Mouse (Mus musculus): ENCODE data around the gene Meiob.
A peak's percentile ranks its signal among the peaks of the same experiment; 100 is the strongest.

The Meiob gene

DNA sequence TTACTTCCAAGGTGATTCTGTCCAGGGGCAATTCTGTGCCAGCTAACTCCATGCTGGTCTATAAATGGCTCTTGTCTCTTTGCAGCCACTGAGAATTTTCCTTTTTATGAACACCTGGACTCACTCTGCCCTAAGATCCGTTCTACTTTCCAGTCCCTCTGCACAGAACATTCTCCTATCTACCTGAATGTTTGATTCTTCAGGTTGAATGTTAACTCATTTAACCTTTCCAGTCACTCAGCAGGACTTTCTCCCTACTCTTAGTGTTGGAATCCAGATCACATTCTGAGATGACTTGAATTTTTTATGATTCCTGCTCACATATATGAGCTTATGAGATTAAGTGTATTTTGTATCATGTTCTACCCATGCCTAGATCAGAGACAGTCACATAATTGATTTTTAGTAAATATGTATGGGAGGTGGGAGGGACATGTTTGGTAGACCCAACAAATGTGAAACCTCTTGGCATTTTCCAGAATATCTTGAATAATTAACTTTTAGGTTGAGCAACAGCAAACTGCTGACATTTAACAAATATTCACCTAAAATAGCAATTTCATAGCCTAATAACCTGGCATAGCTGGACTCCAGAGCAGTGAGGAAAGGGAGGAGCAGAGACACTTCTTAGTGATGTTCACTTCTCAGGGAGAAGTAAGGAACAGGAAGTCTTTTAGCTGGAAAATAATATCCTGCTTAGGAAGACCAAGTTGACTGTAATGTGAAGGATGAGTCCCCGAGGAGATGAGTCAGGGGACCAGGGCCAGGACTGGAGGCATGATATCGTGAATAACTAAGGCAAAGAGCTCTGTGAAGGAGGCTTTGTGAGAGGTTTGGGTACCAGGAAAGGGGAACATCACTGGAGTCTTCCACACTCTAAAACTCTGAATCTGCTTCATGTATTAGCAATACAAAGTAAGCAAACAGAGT, 17.5 kb downstream of the Meiob start:
- DNase-seq (ENCODE audit: low read depth) = no peak

DNA sequence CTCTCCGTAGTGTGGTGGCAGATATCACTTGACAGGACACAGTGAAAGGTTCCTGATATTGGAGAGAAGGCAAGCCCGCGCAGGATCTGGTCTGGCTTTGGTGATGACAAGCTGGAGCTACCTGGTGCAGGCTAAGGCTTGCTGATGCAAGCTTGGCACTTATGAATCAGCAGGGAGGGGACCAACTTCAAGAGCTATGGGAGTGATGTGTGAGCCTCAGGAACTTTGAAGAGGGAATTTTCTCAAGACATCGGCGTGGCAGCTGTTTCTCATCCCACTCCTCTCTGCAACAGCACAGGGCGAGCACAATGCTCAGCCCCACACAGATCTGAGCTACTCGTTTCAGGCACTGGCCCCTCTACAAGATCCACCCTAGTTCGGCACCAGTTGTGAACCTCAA, 35.8 kb downstream of the Meiob start, which contains the start of gene Hagh:
Gene Hagh (plus strand): TSS at position 302 of the 400 bp plus-strand sequence.
- DNase-seq (ENCODE audit: low read depth) = no peak

DNA sequence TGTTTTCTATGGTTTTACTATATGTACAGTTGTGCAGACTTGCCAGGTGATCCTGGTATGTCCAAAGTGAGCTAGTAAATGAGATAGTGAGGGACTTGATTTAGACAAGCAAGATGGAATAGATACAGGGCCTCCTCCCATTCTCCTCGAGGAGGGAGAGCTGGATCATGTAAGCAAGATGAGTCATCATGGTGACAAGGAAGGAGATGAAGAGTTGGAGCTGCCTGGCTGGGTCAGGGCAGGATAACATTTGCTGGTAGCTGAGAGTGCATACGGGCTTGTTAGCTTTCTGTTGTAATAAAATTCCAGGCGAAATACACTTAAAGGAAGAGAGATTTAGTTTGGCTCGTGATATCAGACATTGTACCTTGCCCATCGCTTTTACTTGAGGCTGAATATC, 36.3 kb downstream of the Meiob start:
- DNase-seq (ENCODE audit: low read depth) = no peak

DNA sequence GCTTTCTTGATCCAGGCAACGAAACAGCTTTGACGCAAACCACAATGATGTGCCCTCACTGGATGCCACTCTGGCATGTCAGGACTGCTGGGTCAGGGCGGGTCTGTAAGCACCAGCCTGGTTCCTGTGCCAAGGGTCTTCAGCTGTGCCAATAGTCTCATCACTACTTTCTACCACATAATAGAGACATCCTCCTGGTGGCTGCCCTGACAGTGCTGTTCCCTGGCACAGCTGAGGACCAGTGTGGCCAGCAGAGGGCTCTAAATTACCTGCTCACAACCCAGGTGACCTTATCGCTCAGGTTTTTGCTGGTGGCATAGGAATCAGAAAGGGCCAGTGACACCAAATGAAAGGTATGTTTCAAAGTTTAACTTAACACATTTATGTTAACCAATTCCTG, 37.0 kb downstream of the Meiob start:
- DNase-seq (ENCODE audit: low read depth) = no peak

DNA sequence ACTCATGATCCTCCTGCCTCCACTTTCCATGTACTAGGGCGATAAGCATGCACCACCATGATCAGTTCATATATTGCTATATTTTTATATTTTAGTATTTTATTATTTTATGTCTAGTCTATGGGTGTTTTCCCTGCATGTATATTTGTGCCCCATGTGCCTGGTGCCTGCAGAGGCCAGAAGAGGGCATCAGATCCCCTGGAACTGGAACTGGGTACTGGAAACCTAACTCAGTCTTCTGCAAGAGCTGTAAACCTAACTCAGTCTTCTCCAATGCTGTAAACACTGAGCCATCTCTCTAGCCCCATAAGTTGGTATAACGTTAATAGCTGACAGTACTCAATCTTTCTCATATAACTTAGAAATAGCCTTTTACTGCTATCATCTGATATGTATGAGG, 38.5 kb downstream of the Meiob start:
- DNase-seq (ENCODE audit: low read depth) = no peak

DNA sequence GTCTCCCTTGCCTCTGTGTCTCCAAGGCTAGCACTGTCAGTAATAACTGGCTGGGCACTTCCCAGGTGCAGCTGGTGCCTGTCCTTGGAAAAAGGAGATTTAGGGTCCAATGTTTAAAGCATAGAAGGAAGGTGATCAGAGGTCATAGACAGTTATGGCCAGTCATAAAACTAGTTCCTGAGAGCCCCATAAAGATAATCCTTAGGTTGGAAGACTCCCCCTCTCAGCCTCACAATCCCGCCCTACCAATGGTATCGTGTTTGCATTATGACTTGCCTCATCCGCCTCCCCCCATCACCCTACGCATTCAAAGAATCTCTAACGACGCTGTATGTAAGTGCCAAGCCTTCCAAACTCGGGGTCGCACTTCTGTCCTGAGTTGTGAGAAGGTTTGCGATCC, 40.4 kb downstream of the Meiob start:
- no peak for DNase-seq (ENCODE audit: low read depth)

DNA sequence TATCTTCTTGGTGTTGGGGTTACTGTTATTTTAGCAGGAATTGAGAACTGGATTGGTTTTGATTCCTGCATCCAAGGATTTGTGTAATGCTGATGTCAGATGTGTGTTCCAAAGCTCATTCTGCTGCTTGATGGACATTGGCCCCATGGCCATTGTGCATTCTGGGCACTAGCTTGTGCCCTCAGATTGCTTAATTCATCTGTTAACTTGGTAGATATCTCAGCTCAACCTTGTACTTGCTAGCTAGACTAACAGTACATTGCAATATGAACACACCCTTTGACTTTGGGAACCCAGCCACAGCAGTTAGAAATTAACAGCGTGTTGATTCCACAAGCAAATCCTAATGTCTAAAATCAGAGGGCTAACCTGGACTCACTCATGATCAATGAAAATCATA, 43.3 kb downstream of the Meiob start:
- no peak for DNase-seq (ENCODE audit: low read depth)

DNA sequence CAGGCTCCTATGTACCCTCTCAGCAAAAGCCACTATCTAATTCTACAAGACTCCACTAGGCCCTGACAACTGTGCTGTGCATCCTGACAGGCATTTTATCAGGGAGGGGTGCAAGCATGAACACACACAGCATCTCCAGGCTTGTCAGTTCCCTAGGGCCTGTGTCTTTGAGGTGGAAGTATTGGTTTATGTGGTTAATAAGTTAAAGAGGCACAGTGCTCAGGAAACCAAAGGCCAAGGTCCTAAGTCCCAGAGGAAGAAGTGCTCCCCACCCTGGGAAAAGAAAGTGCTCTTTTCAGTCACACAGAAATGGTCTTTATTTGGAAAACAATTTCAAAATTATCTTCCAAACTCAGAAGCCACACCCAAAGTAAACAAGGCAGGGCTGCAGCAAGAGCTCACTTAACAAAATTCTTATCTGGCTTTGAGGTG, 44.5 kb downstream of the Meiob start:
- DNase-seq (ENCODE audit: low read depth) = no peak

DNA sequence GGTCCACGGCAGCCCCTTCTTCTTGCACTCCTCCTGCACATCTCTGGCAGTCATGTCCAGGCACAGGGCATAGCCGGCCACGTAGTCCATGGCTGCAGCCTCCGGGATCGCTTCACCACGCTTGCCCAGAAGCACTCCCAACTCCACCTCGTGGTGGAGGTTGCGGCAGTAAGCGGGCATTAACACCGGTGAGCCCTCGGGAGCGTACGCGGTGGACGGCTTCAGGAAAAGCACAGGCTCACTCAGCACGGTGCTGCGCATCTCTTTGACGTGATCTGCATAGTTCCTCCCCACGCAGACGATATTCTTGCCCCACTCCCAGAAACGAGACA, 45.6 kb downstream of the Meiob start:
- no peak for DNase-seq (ENCODE audit: low read depth)

DNA sequence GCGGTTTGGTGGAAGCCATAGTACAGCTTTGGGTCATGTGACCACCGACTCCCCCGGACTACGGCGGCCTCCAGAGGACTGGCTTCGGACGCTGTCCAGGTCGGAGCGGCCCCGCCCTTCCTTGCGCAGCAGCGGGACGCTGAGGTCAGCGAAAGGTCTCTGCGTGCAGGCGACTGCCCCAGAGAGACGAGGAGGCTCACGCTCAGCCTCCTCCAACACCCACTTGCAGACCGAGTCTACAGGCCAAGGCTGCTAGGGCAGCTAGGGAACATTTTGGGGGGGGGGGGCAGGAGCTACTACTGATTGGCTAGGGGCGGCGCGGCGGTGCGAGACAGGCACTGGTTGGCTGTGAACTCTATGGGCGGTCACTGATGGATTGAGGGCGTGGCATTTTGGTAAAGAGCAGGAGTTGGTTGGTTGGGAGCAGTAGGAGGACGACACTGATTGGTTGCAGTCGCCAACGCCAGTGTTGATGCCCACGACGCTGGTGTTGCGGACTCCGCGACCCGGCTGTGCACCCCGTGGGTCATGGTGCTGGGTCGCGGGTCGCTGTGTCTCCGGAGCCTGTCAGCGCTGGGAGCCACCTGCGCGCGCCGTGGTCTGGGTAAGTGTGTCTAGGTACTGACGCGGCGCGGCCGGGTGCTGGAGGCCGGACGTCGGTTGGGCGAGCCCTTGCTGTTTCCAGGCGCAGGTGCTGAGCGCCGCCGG, 46.1 kb downstream of the Meiob start, which contains the start of gene Fahd1:
Gene Fahd1 (minus strand): TSS at position 300 of the 708 bp plus-strand sequence.
- peak; percentile 97 for DNase-seq (ENCODE audit: low read depth)

DNA sequence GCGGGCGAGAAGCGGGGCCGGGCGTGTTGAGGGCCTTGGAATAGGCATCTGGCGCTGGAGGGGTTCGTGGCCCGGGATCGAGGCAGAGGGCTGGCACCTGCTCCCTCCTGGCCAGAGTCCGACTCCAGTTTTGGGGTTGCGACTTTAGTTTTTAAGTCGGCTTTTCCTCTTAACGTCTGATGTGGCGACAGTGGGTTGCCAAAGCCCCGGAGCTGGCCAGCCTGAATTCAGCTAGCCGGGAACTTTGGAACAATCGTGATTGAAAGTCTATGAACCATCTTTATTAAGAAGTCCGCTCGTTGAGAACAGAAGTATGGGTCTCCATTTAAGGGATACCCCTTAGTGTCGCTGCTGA, 46.7 kb downstream of the Meiob start:
- no peak for DNase-seq (ENCODE audit: low read depth)

DNA sequence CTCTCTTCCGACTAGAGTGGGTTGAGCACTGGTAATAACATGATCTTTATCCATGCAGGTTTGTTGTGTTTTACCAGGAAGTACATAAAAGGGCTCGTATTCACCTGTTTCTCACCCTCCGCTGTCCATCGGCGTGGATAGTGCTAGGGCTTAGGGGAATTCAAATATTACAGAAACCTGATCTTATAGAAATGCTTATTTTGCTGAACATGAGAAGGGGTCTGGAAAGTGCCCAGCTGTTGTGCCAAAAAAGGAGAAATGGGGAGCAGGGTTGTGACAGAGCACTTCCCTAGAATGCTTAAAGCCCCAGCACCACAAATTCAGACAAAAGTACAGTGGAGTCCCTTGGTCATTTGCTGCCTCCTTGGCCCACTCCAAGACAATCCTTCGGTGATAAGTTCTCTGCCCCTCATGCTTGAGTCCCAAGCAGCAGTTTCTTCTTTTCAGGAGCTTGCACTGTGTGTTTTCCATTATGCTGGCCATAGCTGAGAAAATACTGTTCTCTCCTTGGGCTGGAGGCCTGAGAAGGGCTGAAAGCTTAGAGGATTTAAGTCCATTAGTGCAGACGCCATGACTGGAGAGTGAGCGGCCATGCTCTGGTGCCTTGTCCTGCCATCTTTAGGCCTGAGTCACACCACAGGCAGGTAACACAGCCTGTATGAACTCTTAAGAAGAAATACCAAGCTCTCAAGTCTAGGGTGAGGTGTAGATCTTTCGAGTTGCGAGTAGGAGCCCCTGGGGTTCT, 47.5 kb downstream of the Meiob start:
- DNase-seq (ENCODE audit: low read depth) = no peak

DNA sequence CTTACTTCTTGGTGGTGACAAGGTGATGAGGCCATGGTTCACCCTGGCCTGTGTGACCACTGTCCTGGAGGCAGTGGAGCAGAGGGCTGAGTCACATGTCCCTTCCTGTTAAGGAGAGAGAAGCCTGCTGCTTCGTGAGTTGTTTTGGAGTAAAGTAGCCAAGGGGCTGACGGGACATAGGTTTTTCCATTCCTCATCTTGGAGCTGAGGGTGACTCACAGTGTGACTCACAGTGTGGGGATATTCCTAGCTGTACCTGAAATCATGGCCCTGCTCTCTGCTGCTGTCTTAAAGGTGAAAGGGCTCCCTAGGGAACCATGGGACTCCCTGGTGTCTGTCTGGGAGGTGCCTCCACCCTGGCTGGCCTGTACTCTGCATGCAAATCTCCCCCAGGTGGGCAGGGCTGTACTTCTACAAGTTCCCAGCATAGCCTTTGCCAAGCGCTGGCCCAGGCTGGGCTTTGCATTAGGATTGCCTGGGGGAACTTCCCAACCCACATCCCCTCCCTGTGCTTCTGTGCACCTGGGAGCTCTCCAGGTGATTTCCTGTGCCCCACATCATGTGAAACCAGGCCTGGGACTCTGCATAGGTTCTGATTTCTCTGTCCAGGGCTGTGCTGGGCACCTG, 51.9 kb downstream of the Meiob start:
- peak; percentile 37 for DNase-seq (ENCODE audit: low read depth)

DNA sequence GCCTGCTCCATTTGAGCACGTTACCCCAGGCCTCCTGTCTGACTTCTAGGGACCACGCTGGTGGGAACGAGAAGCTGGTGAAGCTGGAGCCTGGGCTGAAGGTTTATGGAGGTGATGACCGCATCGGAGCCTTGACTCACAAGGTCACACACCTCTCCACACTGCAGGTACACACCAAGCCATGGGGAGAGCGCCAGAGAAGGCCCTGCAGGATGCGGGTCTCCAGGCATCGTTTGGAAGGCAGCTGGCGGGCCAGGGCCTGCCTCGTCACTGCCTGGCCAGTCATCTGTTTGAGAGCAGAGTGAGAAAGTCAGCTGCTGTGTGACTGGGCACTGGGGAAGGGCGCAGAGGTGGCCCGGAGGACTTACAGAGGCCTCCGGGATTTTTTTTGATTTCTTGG, 52.5 kb downstream of the Meiob start:
- DNase-seq (ENCODE audit: low read depth) = no peak

DNA sequence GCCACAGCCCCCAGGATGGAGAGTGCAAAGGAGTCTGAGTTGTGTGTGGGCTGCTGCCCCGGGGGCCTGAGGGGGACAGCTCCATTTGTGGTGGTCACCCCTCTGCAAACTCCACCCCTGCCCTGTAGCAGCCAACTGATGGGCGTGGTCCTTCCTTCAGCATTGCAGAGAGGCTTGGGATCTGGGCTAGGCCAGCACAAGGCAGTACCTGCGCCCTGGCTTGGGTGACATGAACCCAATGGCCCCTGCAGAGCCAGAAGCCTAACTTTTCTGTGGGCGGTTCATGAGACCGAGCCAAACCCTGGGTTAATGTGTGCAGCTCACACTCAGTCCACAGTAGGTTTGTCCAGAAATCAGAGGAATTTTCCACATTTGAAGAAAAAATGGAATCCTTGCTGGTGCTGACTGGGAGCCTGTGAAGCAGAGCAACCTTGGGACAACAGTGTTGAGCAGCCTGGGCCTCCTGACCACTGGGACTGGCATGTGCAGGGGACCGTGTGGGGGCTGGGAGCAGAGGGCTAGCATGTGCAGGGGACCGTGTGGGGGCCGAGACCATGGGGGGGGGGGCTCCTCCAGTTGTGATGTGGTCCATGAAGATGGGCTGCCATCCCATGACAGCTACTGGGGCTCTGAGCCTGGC, 53.9 kb downstream of the Meiob start:
- no peak for DNase-seq (ENCODE audit: low read depth)

DNA sequence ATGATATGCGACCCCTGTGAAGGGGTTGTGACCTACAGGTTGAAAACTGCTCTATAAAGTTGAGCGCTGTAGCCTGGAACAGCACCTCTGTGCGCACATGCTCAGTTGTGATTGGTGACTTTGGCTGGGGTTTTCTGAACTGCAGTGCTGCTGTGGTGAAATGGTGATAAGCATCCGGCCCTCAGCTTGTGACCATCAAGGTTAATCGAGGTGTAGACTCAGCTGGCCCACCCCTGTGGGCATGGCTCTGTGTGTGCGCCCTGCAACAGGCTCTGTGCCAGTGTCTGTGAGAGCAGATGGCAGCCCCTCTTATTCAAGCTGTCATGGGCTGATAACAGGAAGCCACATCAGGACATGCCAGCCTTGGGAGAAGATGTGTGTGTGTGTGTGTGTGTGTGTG, 54.9 kb downstream of the Meiob start:
- no peak for DNase-seq (ENCODE audit: low read depth)

DNA sequence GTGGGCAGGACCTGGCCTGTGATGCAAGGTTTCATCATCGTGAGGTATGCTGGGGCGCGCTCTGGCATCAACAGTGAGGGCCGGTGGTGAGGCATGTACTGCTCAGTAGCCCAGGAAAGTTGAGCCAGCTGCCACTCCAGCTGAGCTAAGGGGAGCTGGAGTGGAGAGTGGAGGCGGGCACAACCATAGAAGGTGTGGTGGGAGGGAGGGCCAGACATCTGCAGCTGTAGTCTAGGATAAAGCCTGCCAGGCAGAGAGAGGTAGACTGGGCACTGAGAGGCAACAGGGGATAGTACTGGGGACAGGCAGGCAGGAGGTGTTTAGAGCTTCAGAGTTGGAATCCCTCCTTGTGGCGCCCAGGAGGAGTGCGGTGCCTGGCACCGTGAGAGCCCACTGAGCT, 56.0 kb downstream of the Meiob start:
- no peak for DNase-seq (ENCODE audit: low read depth)

DNA sequence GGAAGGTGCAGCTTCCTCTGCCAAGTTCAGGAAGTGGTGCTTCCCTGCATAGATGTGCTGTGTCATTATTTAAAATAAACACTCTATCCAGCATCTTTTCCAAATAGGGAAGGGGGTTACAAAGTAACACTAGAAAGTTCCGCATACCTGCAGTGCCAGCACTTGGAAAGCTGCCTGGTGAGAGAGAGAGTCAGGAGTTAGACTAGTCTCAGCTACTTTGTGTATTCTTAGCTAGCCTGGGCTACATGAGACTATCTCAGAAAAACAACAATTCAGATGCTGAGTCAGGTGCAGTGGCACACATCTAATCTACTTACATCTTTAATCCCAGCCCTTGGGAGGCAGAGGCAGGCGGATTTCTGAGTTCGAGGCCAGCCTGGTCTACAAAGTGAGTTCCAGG, 57.7 kb downstream of the Meiob start:
- no peak for DNase-seq (ENCODE audit: low read depth)

DNA sequence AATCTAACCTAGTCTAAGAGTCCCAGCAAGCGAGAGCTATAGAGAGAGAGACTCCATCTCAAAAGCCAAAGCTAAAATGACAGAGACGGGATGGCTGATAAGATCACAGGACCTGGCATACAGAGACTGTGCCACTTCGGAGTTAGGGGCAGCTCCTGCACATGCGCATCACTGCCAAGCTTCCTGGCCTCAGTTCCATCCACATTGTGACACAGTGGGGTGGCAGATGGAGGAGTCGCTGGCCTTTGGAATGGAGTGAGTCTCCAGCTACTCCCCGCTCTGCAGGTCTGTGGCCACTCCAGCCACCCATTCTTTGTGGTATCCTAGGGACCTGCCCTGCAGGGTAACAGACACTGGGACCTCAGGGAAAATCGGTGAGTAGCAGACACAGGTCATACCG, 61.7 kb downstream of the Meiob start, which contains the start of gene Igfals:
Gene Igfals (plus strand): TSS at position 222 of the 400 bp plus-strand sequence.
- DNase-seq (ENCODE audit: low read depth) = no peak

DNA sequence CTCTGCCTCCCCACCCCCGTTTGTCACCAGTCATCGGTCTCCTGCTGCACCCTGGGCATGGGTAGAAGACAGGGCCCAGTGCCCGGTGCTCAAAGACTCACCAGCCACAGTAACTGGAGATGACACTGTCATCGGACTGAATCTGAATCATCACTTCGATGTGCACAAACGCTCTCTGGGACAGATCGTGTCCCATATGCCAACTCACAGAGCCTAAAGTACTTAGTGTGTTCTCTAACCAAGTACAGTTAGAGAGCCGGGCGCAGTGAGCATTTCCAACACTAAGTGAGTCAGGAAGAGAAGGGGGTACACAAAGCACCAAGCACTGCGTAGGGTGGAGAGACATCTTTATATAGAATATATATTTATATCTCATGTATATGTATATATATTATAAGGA, 63.8 kb downstream of the Meiob start:
- DNase-seq (ENCODE audit: low read depth) = no peak

DNA sequence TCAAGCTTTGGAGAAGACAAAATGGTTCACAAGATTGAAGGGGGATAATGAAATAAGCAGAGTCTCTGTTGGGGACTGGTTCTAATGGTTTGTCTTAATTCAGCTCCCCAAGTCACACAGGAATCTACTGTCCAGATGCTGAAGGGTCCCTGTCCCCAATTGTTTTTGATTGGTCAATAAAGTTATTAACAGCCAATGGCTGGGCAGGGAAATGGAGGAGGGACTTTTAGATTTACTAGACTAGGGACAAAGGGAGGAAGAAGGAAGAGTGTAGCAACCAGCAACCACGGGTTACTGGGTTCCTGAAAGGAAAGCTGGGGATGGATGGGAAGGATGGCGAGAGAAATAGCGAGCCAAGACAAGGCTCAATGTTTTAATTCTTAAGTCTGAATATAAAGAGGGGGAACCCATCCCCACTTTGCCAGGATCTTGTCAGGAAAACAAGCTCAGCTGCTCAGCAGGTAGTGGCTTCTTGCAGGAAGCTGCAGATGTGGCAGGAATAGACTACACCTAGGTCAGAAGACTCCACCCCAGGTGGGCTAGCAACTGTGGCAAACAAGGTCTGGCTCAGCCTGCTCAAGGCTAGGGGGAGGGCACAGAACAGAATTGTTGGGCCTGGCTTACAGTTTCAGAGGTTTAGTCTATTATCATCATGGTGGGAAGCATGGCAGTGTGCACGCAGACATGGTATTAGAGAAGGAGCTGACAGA, 69.8 kb downstream of the Meiob start:
- no peak for DNase-seq (ENCODE audit: low read depth)
